Mouse (Mus musculus): Measurements from ENCODE around the gene Gimap4. TPM values are rescaled to one million over a fixed set of nuclear protein-coding genes. Genes with fewer than 3 reads are reported as not detected.
A peak's percentile ranks its signal among the peaks of the same experiment; 100 is the strongest.

Gene Gimap4
- polyA plus RNA-seq, 1 experiment from 2014 or later, result 22.2 TPM

- no peaks in the 10 kb centered on the region for H3K4me1 ChIP-seq (ENCODE audit: control insufficient read depth, insufficient read depth, low read length)
- H3K27me3 ChIP-seq (ENCODE audit: control insufficient read depth, insufficient read depth, low read length), result no peaks in the 10 kb centered on the region
- no peak for ATAC-seq (ENCODE audit: insufficient read depth, low FRiP score)
- H3K27ac ChIP-seq (ENCODE audit: low read length), result no peak overlapping the region
- H3K4me2 ChIP-seq (ENCODE audit: low read depth, low read length), result no peak overlapping the region
- H3K4me3 ChIP-seq (replicated peaks; ENCODE audit: low read length), result no peak overlapping the region
- H3K9ac ChIP-seq (ENCODE audit: low read length), result no peak overlapping the region
- H3K36me3 ChIP-seq (ENCODE audit: control insufficient read depth, insufficient read depth, low read length), result no peaks in the 10 kb centered on the region
- WGBS, result 82% methylated on average over 6 of the region's 6 CpGs
- H3K9me3 ChIP-seq (replicated peaks; ENCODE audit: control insufficient read depth, low read length), result no peaks in the 10 kb centered on the region; the same call in 1 of the 2 replicates
These were observed 8.6 kb downstream of the Gimap4 start for GRCm38 (mm10) chr6:48692962-48693361.

- H3K27ac ChIP-seq (ENCODE audit: low read length), result no peak overlapping the region
- whole genome bisulfite sequencing, result 78% methylated on average over 4 of the region's 4 CpGs
- H3K4me1 ChIP-seq (ENCODE audit: control insufficient read depth, insufficient read depth, low read length), result no peaks in the 10 kb centered on the region; the same call in 1 of the 2 replicates
- H3K4me3 ChIP-seq (replicated peaks; ENCODE audit: low read length), result no peak overlapping the region
- no peak overlapping the region for H3K9ac ChIP-seq (ENCODE audit: low read length)
- H3K9me3 ChIP-seq (replicated peaks; ENCODE audit: control insufficient read depth, low read length), result no peaks in the 10 kb centered on the region; the same call in 1 of the 2 replicates
- no peaks in the 10 kb centered on the region for H3K36me3 ChIP-seq (ENCODE audit: control insufficient read depth, insufficient read depth, low read length)
- no peak overlapping the region for H3K4me2 ChIP-seq (ENCODE audit: low read depth, low read length)
- no peaks in the 10 kb centered on the region for H3K27me3 ChIP-seq (ENCODE audit: control insufficient read depth, insufficient read depth, low read length)
- ATAC-seq (ENCODE audit: insufficient read depth, low FRiP score), result no peak
These were observed 12.6 kb downstream of the Gimap4 start for GRCm38 (mm10) chr6:48696830-48697554.

DNA sequence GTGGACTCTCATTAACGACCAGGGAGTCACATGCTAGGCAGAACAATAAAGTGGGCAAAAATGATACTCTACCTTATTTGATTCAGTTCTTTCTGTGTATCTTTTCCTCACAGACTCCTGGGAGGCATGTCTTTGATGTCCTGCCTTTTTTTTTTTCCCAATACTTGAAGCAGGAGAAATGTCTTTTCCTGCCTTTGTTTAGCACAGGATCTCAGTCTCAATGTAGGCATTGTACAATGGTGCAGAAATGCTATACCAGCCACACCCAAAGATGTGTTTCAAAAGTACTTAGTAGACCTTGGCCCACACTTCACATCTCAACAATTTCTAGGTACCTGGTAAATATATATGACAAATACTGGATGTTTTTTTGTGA lies 13.2 kb downstream of the Gimap4 start:
- WGBS, result 39% methylated on average over 1 of the region's 1 CpGs
- H3K9ac ChIP-seq (ENCODE audit: low read length), result no peak overlapping the region
- H3K36me3 ChIP-seq (ENCODE audit: control insufficient read depth, insufficient read depth, low read length), result no peaks in the 10 kb centered on the region
- ATAC-seq (ENCODE audit: insufficient read depth, low FRiP score), result no peak
- H3K4me2 ChIP-seq (ENCODE audit: low read depth, low read length), result no peak overlapping the region
- no peaks in the 10 kb centered on the region for H3K27me3 ChIP-seq (ENCODE audit: control insufficient read depth, insufficient read depth, low read length)
- H3K27ac ChIP-seq (ENCODE audit: low read length), result no peak overlapping the region
- no peak overlapping the region for H3K4me3 ChIP-seq (replicated peaks; ENCODE audit: low read length)
- H3K4me1 ChIP-seq (ENCODE audit: control insufficient read depth, insufficient read depth, low read length), result no peaks in the 10 kb centered on the region; the same call in 1 of the 2 replicates
- H3K9me3 ChIP-seq (replicated peaks; ENCODE audit: control insufficient read depth, low read length), result no peaks in the 10 kb centered on the region; the same call in 1 of the 2 replicates

DNA sequence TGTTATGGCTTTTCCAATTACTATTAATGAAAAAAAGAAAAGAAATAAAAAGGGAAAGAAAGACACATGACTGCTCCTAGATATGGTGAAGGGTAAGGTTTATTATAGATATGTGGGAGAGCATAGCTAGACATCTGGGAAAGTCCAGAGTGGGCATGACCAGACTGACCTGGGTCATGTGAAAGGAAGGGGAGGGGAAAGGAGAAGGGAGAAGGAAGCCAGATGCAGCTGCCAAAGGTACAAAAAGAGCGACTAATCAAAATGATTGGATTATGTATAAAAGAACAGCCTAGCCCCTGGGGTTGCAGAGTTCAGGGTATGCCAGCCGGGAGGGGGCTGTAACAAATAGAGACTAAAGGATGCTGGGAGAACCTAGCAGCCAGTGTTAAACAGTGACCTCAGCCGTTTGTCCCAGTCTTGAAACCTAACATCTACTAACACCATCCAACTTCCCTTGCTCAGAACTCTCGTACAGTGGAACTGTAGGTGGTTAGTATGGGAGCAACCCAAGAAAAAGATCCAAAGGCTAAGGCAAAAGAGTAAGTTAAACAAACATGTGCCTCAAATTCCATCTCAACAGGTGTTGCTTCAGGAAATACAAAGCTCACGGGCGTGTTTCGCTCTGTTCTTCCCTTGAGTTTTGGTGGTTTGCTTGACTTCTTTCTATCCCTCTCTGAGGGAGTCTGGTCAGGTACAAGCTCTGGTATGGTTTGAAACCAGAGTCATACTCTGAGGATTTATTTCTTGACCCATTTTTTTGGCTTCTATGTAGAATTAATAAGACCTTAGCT lies 13.9 kb downstream of the Gimap4 start:
- Histone ChIP-seq H3K36me3 (ENCODE audit: control insufficient read depth, insufficient read depth, low read length) (no peaks in the 10 kb centered on the region), H3K27ac (ENCODE audit: low read length) (no peak overlapping the region; the same call in 1 of the 2 replicates)
- WGBS, result 77% methylated on average over 7 of the region's 7 CpGs

GRCm38 (mm10) chr6:48698888-48699287 lies 14.5 kb downstream of the Gimap4 start:
- no peak overlapping the region for H3K9ac ChIP-seq (ENCODE audit: low read length)
- no peak overlapping the region for H3K27ac ChIP-seq (ENCODE audit: low read length)

More for the DNA sequence above, 13.9 kb downstream of the Gimap4 start:
- H3K4me1 ChIP-seq (ENCODE audit: control insufficient read depth, insufficient read depth, low read length), result no peaks in the 10 kb centered on the region; the same call in 1 of the 2 replicates
- H3K9ac ChIP-seq (ENCODE audit: low read length), result no peak overlapping the region
- H3K4me3 ChIP-seq (replicated peaks; ENCODE audit: low read length), result no peak overlapping the region
- H3K9me3 ChIP-seq (replicated peaks; ENCODE audit: control insufficient read depth, low read length), result no peaks in the 10 kb centered on the region; the same call in 1 of the 2 replicates
- ATAC-seq (ENCODE audit: insufficient read depth, low FRiP score), result no peak
- H3K4me2 ChIP-seq (ENCODE audit: low read depth, low read length), result no peak overlapping the region
- no peaks in the 10 kb centered on the region for H3K27me3 ChIP-seq (ENCODE audit: control insufficient read depth, insufficient read depth, low read length)

GRCm38 (mm10) chr6:48700251-48701075 lies 16.1 kb downstream of the Gimap4 start:
- H3K27me3 ChIP-seq (ENCODE audit: control insufficient read depth, insufficient read depth, low read length), result no peaks in the 10 kb centered on the region
- H3K27ac ChIP-seq (ENCODE audit: low read length), result peak overlapping the region; percentile 16; the same call in 1 of the 2 replicates
- ATAC-seq (ENCODE audit: insufficient read depth, low FRiP score), result no peak
- H3K4me2 ChIP-seq (ENCODE audit: low read depth, low read length), result no peak overlapping the region
- no peak overlapping the region for H3K9ac ChIP-seq (ENCODE audit: low read length)
- H3K4me3 ChIP-seq (replicated peaks; ENCODE audit: low read length), result no peak overlapping the region
- WGBS, result 48% methylated on average over 5 of the region's 5 CpGs
- H3K4me1 ChIP-seq (ENCODE audit: control insufficient read depth, insufficient read depth, low read length), result no peaks in the 10 kb centered on the region; the same call in 1 of the 2 replicates
- H3K9me3 ChIP-seq (replicated peaks; ENCODE audit: control insufficient read depth, low read length), result no peaks in the 10 kb centered on the region
- H3K36me3 ChIP-seq (ENCODE audit: control insufficient read depth, insufficient read depth, low read length), result no peaks in the 10 kb centered on the region

More at GRCm38 (mm10) chr6:48698888-48699287, 14.5 kb downstream of the Gimap4 start:
- no peaks in the 10 kb centered on the region for H3K36me3 ChIP-seq (ENCODE audit: control insufficient read depth, insufficient read depth, low read length)
- no peak overlapping the region for H3K4me2 ChIP-seq (ENCODE audit: low read depth, low read length)
- 71% methylated on average over 3 of the region's 3 CpGs for WGBS
- H3K4me3 ChIP-seq (replicated peaks; ENCODE audit: low read length), result no peak overlapping the region
- H3K4me1 ChIP-seq (ENCODE audit: control insufficient read depth, insufficient read depth, low read length), result no peaks in the 10 kb centered on the region; the same call in 1 of the 2 replicates
- no peaks in the 10 kb centered on the region; the same call in 1 of the 2 replicates for H3K9me3 ChIP-seq (replicated peaks; ENCODE audit: control insufficient read depth, low read length)
- ATAC-seq (ENCODE audit: insufficient read depth, low FRiP score), result no peak
- no peaks in the 10 kb centered on the region for H3K27me3 ChIP-seq (ENCODE audit: control insufficient read depth, insufficient read depth, low read length)

- no peak overlapping the region for H3K4me3 ChIP-seq (replicated peaks; ENCODE audit: low read length)
- 81% methylated on average over 7 of the region's 7 CpGs for WGBS
- H3K4me1 ChIP-seq (ENCODE audit: control insufficient read depth, insufficient read depth, low read length), result no peaks in the 10 kb centered on the region; the same call in 1 of the 2 replicates
- H3K27me3 ChIP-seq (ENCODE audit: control insufficient read depth, insufficient read depth, low read length), result no peaks in the 10 kb centered on the region
- no peak overlapping the region for H3K4me2 ChIP-seq (ENCODE audit: low read depth, low read length)
- no peak for ATAC-seq (ENCODE audit: insufficient read depth, low FRiP score)
- H3K9me3 ChIP-seq (replicated peaks; ENCODE audit: control insufficient read depth, low read length), result no peaks in the 10 kb centered on the region
- no peak overlapping the region for H3K9ac ChIP-seq (ENCODE audit: low read length)
- H3K27ac ChIP-seq (ENCODE audit: low read length), result no peak overlapping the region
- no peaks in the 10 kb centered on the region for H3K36me3 ChIP-seq (ENCODE audit: control insufficient read depth, insufficient read depth, low read length)
These were observed 17.8 kb downstream of the Gimap4 start for GRCm38 (mm10) chr6:48702146-48702545.

DNA sequence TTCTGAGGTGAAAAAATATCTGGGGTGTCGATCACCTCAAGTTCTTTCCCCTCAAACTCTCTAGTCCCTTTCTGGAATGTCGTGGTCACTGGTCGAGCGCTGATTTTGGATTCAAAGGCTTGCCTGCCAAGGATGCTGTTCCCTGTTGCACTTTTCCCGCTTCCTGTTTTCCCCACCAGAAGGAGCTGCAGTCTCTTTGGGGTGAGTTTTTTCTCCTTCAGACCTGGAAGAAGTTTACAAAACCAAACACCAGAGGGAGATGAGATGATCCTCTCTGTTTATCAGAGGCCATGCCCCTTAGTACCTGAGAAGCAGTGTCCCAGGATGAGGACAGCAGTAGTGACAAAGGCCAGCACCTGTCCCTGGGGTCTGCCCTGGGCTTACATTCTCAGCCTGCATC lies 18.3 kb downstream of the Gimap4 start:
- H3K9me3 ChIP-seq (replicated peaks; ENCODE audit: control insufficient read depth, low read length), result no peaks in the 10 kb centered on the region
- 69% methylated on average over 5 of the region's 5 CpGs for WGBS
- no peak overlapping the region for H3K4me3 ChIP-seq (replicated peaks; ENCODE audit: low read length)
- no peak overlapping the region for H3K4me2 ChIP-seq (ENCODE audit: low read depth, low read length)
- ATAC-seq (ENCODE audit: insufficient read depth, low FRiP score), result no peak
- no peaks in the 10 kb centered on the region for H3K36me3 ChIP-seq (ENCODE audit: control insufficient read depth, insufficient read depth, low read length)
- no peaks in the 10 kb centered on the region; the same call in 1 of the 2 replicates for H3K4me1 ChIP-seq (ENCODE audit: control insufficient read depth, insufficient read depth, low read length)
- 0 out of 2 replicates have a peak overlapping the region, but pooled peaks have one; percentile 15 for H3K27ac ChIP-seq (ENCODE audit: low read length)
- no peaks in the 10 kb centered on the region for H3K27me3 ChIP-seq (ENCODE audit: control insufficient read depth, insufficient read depth, low read length)
- no peak overlapping the region for H3K9ac ChIP-seq (ENCODE audit: low read length)

All from stomach, embryonic 16.5 days (tissue).